Mouse (Mus musculus) neural tube, embryonic 15.5 days (tissue): ENCODE data around the gene Polr2m. TPM values are rescaled to one million over a fixed set of nuclear protein-coding genes. Genes with fewer than 3 reads are reported as not detected.
"Not testable (repeated sequence)": the region's sequence is repeated elsewhere in the genome, so short reads cannot be mapped to it uniquely, and the experiment has no call there.

Source experiments
- ATAC-seq: fragments of 200-750 bp; cut with Nextera tagmentation; 2 replicates; pipeline ENCODE4 v1.8.0; 2017; ENCODE audit warnings: mild to moderate bottlenecking, moderate TSS enrichment, moderate library complexity; ENCODE audit not compliant: low FRiP score
- H3K27ac ChIP-seq: fragments of 300-500 bp; sonication (generic); replicated peaks from 2 replicates; pipeline ENCODE4 v1.5.1; 2015; ENCODE audit warnings: mild to moderate bottlenecking, inconsistent platforms
- H3K27me3 ChIP-seq: fragments of 300-500 bp; sonication (generic); replicated peaks from 2 replicates; pipeline ENCODE4 v1.6.1; 2015; ENCODE audit warnings: inconsistent platforms
- H3K36me3 ChIP-seq: fragments of 300-500 bp; sonication (generic); 2 replicates; pipeline ENCODE4 v1.6.1; 2015; ENCODE audit warnings: inconsistent platforms
- H3K4me1 ChIP-seq: fragments of 300-500 bp; sonication (generic); 2 replicates; pipeline ENCODE4 v1.6.1; 2015; ENCODE audit warnings: inconsistent platforms
- H3K4me2 ChIP-seq: fragments of 300-500 bp; sonication (generic); 2 replicates; pipeline ENCODE4 v1.6.1; 2015; ENCODE audit warnings: inconsistent platforms, mild to moderate bottlenecking, moderate library complexity
- H3K4me3 ChIP-seq: fragments of 300-500 bp; sonication (generic); replicated peaks from 2 replicates; pipeline ENCODE4 v1.5.1; 2015; ENCODE audit warnings: mild to moderate bottlenecking, inconsistent platforms
- H3K9ac ChIP-seq: fragments of 300-500 bp; sonication (generic); replicated peaks from 2 replicates; pipeline ENCODE4 v1.6.1; 2015; ENCODE audit warnings: mild to moderate bottlenecking, inconsistent platforms
- H3K9me3 ChIP-seq: fragments of 300-500 bp; sonication (generic); replicated peaks from 2 replicates; pipeline ENCODE4 v1.6.1; 2016; ENCODE audit warnings: inconsistent platforms
- WGBS: fragments of 180-500 bp; shearing (Covaris S2); methylation state at CpG from one replicate; pipeline ENCODE4 v1.1.7; 2015; ENCODE audit warnings: mixed read lengths; 5-methylcytosine and 5-hydroxymethylcytosine counted together
- polyA plus RNA-seq: library from polyadenylated mRNA; unstranded; fragments of >200 nt; fragmentation: Nextera tagmentation; extraction: Ambion mirVana; gene quantifications from 2 replicates; pipeline ENCODE4 v1.2.1, GENCODE M21; 2015

Polr2m gene
- polyA plus RNA-seq, 1 experiment from 2014 or later, result 327 TPM

DNA sequence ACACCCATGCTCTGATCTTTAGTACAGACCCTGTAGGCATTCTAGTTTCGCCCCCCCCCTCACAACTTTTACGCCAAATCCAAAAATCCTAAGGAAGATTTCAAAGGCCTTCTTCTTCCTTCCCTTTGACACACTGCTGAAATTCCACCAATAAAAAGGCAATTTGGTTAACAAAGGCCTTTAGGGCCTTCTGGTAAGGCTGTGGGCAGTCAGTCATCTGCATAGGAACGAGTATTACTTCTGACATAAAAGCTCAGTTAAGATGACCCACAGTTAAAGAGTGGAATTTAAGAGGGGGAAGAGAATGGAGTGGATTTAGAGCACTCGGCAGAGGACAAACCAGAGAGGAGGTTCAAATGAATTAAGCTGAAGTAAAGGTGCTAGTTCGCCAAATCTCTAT, 8.0 kb upstream of the Polr2m start:
- no peak overlapping the region for H3K9ac ChIP-seq
- H3K9me3 ChIP-seq, result no peaks in the 10 kb centered on the region
- H3K27ac ChIP-seq, result no peak overlapping the region
- H3K4me2 ChIP-seq, result no peak overlapping the region
- no peaks in the 10 kb centered on the region for H3K36me3 ChIP-seq
- no peak overlapping the region for H3K4me3 ChIP-seq
- no peak for ATAC-seq
- peaks cover 5% of the 10 kb centered on the region; the same call in 1 of the 2 replicates for H3K4me1 ChIP-seq
- 30% methylated on average over 5 of the region's 5 CpGs for WGBS
- peaks cover 3% of the 10 kb centered on the region; the same call in 1 of the 2 replicates for H3K27me3 ChIP-seq

DNA sequence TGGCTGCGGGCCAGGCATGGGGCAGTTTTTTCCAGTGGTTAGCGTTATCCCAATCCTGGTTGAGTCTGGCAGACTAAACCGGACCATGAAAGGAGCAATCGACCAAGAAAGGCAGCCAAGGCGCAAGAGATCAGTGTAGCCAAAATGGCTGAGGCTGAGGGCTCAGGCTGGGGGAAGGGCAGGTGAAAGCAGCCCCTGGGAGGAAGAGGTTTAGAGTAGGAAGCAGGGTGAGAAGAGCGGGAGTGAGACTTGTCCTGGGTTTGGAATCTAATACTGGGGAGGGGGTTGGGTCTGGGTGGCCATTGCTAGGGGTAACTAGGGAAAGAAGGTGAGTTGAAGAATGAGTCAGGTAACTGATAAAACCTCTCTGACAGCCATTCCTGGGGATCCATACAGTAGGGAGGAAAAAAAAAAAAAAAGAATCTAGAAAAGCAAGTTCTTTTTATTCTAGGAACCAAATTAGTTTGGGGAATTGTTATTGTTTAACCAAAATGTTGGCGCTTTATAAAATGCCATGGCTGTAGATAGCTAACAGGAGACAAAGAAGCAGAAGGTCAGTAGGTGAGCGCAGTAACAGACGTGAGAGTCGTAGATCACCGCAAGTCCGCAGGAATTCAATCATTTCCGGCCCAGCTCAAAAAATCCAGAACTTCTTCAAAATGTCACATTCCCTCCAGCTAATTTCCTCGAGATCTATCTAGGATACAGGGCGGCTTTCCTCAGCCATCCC, 6.7 kb upstream of the Polr2m start:
- Histone ChIP-seq H3K36me3 (no peaks in the 10 kb centered on the region), H3K9me3 (no peaks in the 10 kb centered on the region), H3K4me2 (no peak overlapping the region), H3K4me1 (no peaks in the 10 kb centered on the region), H3K27me3 (peaks cover 3% of the 10 kb centered on the region; the same call in 1 of the 2 replicates), H3K27ac (no peak overlapping the region), H3K9ac (no peak overlapping the region), H3K4me3 (no peak overlapping the region)
- 80% methylated on average over 15 of the region's 15 CpGs for WGBS
- no peak for ATAC-seq

DNA sequence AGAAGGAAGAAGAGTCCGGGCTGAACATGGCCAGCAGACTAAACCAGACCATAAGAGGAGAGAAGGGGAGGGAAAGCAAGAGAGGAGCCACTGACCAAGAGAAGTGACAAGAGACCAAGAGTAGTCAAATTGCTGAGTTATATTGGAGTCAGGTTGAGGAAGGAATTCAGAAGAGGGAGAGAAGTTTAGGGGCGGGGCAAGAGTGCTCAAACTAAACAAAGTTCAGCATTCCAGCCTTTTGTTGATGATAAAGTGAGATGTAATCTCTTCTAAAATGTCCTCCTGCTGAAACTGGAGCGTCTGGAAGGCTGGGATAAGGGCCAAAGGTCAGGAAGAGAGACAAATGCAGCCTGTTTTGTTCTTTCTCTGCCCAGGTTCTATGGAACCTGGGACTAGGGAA, 4.3 kb upstream of the Polr2m start:
- no peaks in the 10 kb centered on the region for H3K9me3 ChIP-seq
- no peak overlapping the region for H3K27ac ChIP-seq
- peaks cover 3% of the 10 kb centered on the region; the same call in 1 of the 2 replicates for H3K27me3 ChIP-seq
- no peak overlapping the region for H3K9ac ChIP-seq
- peaks cover 4% of the 10 kb centered on the region; the same call in 1 of the 2 replicates for H3K4me1 ChIP-seq
- no peak for ATAC-seq
- no peak overlapping the region for H3K4me2 ChIP-seq
- H3K36me3 ChIP-seq, result no peaks in the 10 kb centered on the region
- no peak overlapping the region for H3K4me3 ChIP-seq
- WGBS, result 56% methylated on average over 3 of the region's 3 CpGs

DNA sequence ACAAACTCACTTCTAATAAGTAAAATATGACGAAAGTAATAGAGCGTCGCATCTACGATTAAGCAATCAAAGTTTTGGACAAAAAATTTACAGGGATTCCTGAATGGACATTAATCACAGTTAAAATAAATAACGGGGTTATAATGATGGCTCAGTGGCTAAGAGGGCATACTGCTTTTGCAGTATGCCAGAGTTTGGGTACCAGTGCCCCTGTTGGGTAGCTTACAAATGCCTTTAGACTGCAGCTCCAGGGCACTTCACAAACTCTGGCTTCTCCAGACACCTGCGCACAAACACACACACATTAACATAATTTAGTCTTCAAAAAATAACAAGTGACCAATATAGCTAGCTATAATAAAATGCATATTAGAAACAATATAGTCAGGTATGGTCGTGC, 392 bp upstream of the Polr2m start:
- Histone ChIP-seq H3K27me3 (peaks cover 3% of the 10 kb centered on the region; the same call in 1 of the 2 replicates), H3K27ac (peak overlapping the region; percentile 91; the same call in 1 of the 2 replicates), H3K9ac (0 out of 2 replicates have a peak overlapping the region, but pooled peaks have one; percentile 14), H3K9me3 (no peaks in the 10 kb centered on the region), H3K4me1 (peaks cover 21% of the 10 kb centered on the region), H3K36me3 (peaks cover 22% of the 10 kb centered on the region), H3K4me3 (peak overlapping the region; percentile 97), H3K4me2 (peak overlapping the region; percentile 50)
- WGBS, result 41% methylated on average over 7 of the region's 7 CpGs
- ATAC-seq, result peak; percentile 43; the same call in 1 of the 2 replicates

DNA sequence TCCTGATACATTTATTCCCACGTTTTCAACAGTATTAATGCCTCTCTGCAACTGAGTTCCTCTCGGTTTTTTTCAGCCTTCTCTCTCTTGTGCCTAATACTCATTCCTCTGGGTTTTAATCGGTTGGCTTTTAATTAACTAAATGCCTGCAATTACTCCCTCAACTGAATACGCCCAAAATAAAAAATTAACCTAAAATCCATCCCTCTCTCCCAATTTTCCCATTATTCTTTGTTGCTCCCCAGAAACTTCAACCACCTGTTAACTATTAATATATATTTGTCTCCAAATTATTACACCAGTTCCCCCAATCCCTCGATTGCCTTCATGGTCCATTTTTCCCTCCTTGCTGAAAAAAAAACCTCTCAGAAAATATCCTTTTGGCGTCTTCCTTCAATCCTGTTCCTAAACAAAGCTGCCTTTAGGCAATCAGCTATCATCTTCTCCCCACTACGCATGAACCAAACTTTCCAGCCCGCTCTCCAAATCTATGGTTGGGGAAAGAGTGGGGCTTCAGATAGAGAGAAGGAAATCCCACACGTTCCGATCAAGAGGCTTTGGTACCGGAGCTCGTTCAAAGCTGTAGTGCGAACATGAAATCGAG, 762 bp downstream of the Polr2m start:
- peaks cover 21% of the 10 kb centered on the region for H3K4me1 ChIP-seq
- no peaks in the 10 kb centered on the region for H3K27me3 ChIP-seq
- H3K9ac ChIP-seq, result peak overlapping the region; percentile 99
- peak overlapping the region; percentile 91 for H3K27ac ChIP-seq
- 1% methylated on average over 14 of the region's 14 CpGs for WGBS
- H3K36me3 ChIP-seq, result peaks cover 34% of the 10 kb centered on the region
- peak overlapping the region; percentile 97 for H3K4me3 ChIP-seq
- H3K4me2 ChIP-seq, result peak overlapping the region; percentile 64
- ATAC-seq, result no peak
- H3K9me3 ChIP-seq, result no peaks in the 10 kb centered on the region

DNA sequence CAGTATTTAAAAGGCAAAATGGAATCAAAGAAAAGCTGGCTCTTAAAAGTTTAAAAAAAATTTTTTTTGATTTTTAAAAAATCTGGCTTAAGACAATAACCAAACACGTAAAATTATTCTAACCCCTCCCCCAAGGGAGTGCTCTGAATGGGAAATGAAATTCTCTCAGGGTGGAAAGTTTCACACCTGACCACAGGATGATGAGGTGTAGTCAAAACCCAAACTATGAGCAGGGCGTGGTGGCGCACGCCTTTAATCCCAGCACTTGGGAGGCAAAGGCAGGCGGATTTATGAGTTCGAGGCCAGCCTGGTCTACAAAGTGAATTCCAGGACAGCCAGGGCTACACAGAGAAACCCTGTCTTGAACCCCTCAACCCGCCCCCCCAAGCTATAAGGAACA, 1.9 kb downstream of the Polr2m start:
- not testable (repeated sequence) for H3K27ac ChIP-seq, H3K9me3 ChIP-seq, H3K27me3 ChIP-seq, H3K9ac ChIP-seq, H3K4me3 ChIP-seq, ATAC-seq
- 85% methylated on average over 7 of the region's 7 CpGs for WGBS
- peak overlapping the region; percentile 64 for H3K4me2 ChIP-seq
- H3K4me1 ChIP-seq, result peaks cover 21% of the 10 kb centered on the region
- H3K36me3 ChIP-seq, result peaks cover 45% of the 10 kb centered on the region

DNA sequence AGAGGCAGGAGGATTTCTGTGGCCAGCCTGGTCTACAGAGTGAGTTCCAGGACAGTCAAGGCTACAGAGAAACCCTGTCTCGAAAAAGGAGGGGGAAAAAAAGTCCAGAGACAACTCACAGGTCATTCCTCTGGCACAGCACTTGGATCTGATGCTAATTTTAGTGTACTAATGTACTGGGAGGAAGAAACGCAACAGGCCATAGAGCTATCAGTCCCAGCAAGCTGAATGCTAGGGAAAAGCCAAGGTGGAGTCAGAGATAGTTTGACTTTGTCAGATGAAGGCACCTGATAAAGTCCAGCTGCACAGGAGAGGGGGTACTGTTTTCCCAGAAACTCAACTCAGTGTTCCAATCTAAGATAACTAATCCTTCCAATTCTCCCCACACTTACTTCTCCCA, 5.4 kb downstream of the Polr2m start:
- Histone ChIP-seq H3K27ac (no peak overlapping the region), H3K36me3 (peaks cover 73% of the 10 kb centered on the region), H3K9ac (no peak overlapping the region), H3K4me3 (no peak overlapping the region), H3K4me2 (no peak overlapping the region), H3K27me3 (no peaks in the 10 kb centered on the region), H3K9me3 (no peaks in the 10 kb centered on the region), H3K4me1 (peaks cover 16% of the 10 kb centered on the region)
- WGBS, result 100% methylated on average over 2 of the region's 2 CpGs
- ATAC-seq, result no peak

DNA sequence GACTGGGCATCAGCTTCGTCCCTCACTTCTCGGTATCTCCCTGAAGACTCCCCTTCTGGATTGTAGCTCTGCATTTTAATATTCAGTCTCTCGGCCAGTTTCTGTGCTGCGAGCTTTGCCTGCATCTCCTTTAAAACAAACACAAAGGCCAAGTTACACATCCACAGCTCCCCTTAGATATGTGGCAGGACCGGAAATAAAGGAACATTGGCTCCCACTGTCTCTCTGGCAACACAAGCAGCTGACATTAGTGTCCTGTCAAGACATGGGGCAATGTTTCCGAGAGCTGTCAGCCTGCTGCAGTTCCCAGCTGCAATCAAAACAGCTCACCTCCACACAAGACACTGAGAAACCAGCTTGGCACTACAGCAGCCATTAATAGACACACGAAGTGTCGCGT, 6.3 kb downstream of the Polr2m start:
- Histone ChIP-seq H3K27me3 (no peaks in the 10 kb centered on the region), H3K4me1 (peaks cover 12% of the 10 kb centered on the region), H3K4me2 (no peak overlapping the region), H3K4me3 (no peak overlapping the region), H3K27ac (no peak overlapping the region), H3K36me3 (peaks cover 80% of the 10 kb centered on the region), H3K9ac (no peak overlapping the region), H3K9me3 (no peaks in the 10 kb centered on the region)
- WGBS, result 94% methylated on average over 9 of the region's 9 CpGs
- ATAC-seq, result no peak

DNA sequence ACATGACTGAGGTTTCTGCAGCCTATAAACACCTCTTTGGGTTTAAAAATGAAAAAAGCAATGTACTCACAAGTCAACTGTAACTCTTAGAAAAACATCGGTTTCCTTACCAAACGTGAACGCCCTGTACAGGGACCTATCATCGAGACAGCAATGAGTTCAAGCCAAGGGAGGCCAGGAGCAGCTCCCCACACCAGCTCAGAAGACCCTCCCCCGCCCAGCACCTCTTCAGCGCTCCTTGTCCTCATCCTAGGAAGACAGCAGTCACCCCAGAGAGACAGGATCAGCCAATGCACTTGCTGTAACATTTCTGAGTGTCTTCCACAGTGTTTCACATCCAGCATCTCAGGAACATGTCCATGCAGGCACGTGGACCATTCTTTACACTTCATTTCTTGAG, 7.1 kb downstream of the Polr2m start:
- no peak for ATAC-seq
- no peak overlapping the region for H3K9ac ChIP-seq
- 0 out of 2 replicates have a peak, but pooled peaks cover 5% of the 10 kb centered on the region for H3K4me1 ChIP-seq
- H3K9me3 ChIP-seq, result no peaks in the 10 kb centered on the region
- H3K27ac ChIP-seq, result no peak overlapping the region
- peaks cover 80% of the 10 kb centered on the region for H3K36me3 ChIP-seq
- H3K4me3 ChIP-seq, result no peak overlapping the region
- no peaks in the 10 kb centered on the region for H3K27me3 ChIP-seq
- 98% methylated on average over 7 of the region's 7 CpGs for WGBS
- no peak overlapping the region for H3K4me2 ChIP-seq

DNA sequence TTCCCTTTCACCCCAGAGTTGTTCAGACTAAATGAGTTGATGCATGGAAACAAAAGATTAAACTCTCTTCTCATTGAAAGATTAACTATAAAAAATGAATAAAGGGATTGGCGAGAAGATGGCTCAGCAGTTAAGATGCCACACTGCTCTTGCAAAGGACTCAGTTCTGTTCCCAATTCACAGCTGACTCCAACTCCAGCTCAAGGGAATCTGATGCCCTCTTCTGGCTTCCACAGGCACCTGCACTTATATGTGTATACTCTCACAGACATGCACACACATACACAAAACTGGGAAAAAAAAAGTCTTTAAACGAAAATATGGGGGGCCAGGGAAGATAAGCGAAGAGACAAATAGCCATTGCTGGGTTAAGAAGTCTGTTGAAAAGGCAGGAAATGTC, 9.1 kb downstream of the Polr2m start:
- Histone ChIP-seq H3K4me1 (no peaks in the 10 kb centered on the region), H3K9ac (no peak overlapping the region), H3K4me2 (no peak overlapping the region), H3K27ac (no peak overlapping the region), H3K4me3 (no peak overlapping the region), H3K36me3 (peaks cover 65% of the 10 kb centered on the region), H3K9me3 (no peaks in the 10 kb centered on the region), H3K27me3 (no peaks in the 10 kb centered on the region)
- 94% methylated on average over 3 of the region's 3 CpGs for whole genome bisulfite sequencing
- no peak for ATAC-seq

DNA sequence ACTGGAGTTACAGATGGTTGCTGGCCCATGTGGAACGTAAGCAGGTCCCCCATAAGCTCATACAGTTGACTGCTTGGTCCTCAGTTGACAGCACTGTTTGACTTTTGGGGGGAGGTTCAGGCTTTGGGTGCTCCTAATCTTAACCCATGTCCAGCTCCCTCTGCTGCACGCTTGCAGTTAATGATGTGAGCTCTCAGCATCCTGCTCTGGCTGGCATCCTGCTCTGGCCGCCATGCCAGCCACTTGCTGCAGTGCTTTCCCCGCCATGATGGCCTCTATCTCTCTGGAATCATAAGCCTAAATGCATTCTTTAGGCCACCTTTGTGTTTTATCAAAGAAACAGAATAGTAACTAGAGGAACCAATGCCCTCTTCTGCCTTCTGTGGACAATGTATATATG, 10.2 kb downstream of the Polr2m start:
- H3K27me3 ChIP-seq, result no peaks in the 10 kb centered on the region
- no peak for ATAC-seq
- no peak overlapping the region for H3K27ac ChIP-seq
- H3K9me3 ChIP-seq, result no peaks in the 10 kb centered on the region
- H3K9ac ChIP-seq, result no peak overlapping the region
- peaks cover 54% of the 10 kb centered on the region for H3K36me3 ChIP-seq
- 96% methylated on average over 4 of the region's 4 CpGs for WGBS
- no peak overlapping the region for H3K4me3 ChIP-seq
- no peak overlapping the region for H3K4me2 ChIP-seq
- no peaks in the 10 kb centered on the region for H3K4me1 ChIP-seq

DNA sequence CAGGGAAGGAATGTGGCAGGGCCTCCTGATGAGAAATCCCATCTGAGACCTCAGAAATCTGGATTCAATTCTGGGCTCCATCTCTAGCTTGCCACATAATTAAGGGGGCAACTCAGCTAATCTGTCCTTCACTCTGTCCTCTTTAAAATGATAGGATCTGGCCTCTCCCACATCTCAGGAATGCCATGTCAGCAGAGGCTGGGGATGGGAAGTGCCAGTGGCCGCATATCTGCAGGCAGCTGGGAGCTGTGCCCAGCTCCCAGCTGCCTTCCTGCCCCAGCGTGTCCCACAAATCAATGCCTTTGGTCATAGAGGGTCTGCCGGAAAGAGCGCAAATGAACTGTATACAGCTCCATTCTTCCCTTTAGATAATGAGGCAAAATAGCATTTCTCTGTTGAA, 18.3 kb downstream of the Polr2m start:
- Histone ChIP-seq H3K27me3 (no peaks in the 10 kb centered on the region), H3K36me3 (no peaks in the 10 kb centered on the region), H3K9me3 (no peaks in the 10 kb centered on the region), H3K27ac (no peak overlapping the region), H3K4me1 (no peaks in the 10 kb centered on the region), H3K9ac (no peak overlapping the region), H3K4me2 (no peak overlapping the region), H3K4me3 (no peak overlapping the region)
- WGBS, result 57% methylated on average over 4 of the region's 4 CpGs
- no peak for ATAC-seq
